Mouse (Mus musculus) heart, embryonic 16.5 days (tissue): Measurements from ENCODE around the gene Rbfox2. TPM values are rescaled to one million over a fixed set of nuclear protein-coding genes. Genes with fewer than 3 reads are reported as not detected.

Experiments used
- ATAC-seq: fragments of 200-750 bp; cut with Nextera tagmentation; replicated peaks from 2 replicates; pipeline ENCODE4 v1.8.0; 2017; ENCODE audit warnings: moderate number of reproducible peaks; ENCODE audit not compliant: insufficient read depth, low FRiP score; ENCODE audit errors: extremely low read depth
- H3K27ac ChIP-seq: fragments of 300-500 bp; sonication (generic); 2 replicates; pipeline ENCODE4 v1.5.1; 2014; ENCODE audit warnings: mild to moderate bottlenecking, low read length, control low read depth, moderate library complexity
- H3K27me3 ChIP-seq: fragments of 300-500 bp; sonication (generic); 2 replicates; pipeline ENCODE4 v1.6.1; 2014; ENCODE audit warnings: low read length, mixed read lengths; ENCODE audit not compliant: control insufficient read depth, insufficient read depth
- H3K36me3 ChIP-seq: fragments of 300-500 bp; sonication (generic); 2 replicates; pipeline ENCODE4 v1.6.1; 2014; ENCODE audit not compliant: control insufficient read depth, insufficient read depth
- H3K4me1 ChIP-seq: fragments of 300-500 bp; sonication (generic); 2 replicates; pipeline ENCODE4 v1.6.1; 2014; ENCODE audit warnings: low read length, mixed read lengths; ENCODE audit not compliant: control insufficient read depth, insufficient read depth
- H3K4me2 ChIP-seq: fragments of 300-500 bp; sonication (generic); 2 replicates; pipeline ENCODE4 v1.6.1; 2014; ENCODE audit warnings: low read depth, mild to moderate bottlenecking, control low read depth, low read length
- H3K4me3 ChIP-seq: fragments of 300-500 bp; sonication (generic); 2 replicates; pipeline ENCODE4 v1.5.1; 2014; ENCODE audit warnings: mild to moderate bottlenecking, control low read depth, low read length
- H3K9ac ChIP-seq: fragments of 300-500 bp; sonication (generic); 2 replicates; pipeline ENCODE4 v1.6.1; 2014; ENCODE audit warnings: low read length, control low read depth
- H3K9me3 ChIP-seq: fragments of 300-500 bp; sonication (generic); replicated peaks from 2 replicates; pipeline ENCODE4 v1.6.1; 2016; ENCODE audit warnings: low read length; ENCODE audit not compliant: control insufficient read depth
- WGBS: fragments of 180-500 bp; shearing (Covaris S2); extraction: QIAGEN DNeasy Blood & Tissue Kit; methylation state at CpG from one replicate; pipeline ENCODE4 v1.1.7; 2014; 5-methylcytosine and 5-hydroxymethylcytosine counted together
- polyA plus RNA-seq: library from polyadenylated mRNA; unstranded; fragments of >200 nt; fragmentation: Nextera tagmentation; extraction: Ambion mirVana; gene quantifications from 2 replicates; pipeline ENCODE4 v1.2.1, GENCODE M21; 2015

The Rbfox2 gene
- polyA plus RNA-seq, 1 experiment from 2014 or later = 61.8 TPM

DNA sequence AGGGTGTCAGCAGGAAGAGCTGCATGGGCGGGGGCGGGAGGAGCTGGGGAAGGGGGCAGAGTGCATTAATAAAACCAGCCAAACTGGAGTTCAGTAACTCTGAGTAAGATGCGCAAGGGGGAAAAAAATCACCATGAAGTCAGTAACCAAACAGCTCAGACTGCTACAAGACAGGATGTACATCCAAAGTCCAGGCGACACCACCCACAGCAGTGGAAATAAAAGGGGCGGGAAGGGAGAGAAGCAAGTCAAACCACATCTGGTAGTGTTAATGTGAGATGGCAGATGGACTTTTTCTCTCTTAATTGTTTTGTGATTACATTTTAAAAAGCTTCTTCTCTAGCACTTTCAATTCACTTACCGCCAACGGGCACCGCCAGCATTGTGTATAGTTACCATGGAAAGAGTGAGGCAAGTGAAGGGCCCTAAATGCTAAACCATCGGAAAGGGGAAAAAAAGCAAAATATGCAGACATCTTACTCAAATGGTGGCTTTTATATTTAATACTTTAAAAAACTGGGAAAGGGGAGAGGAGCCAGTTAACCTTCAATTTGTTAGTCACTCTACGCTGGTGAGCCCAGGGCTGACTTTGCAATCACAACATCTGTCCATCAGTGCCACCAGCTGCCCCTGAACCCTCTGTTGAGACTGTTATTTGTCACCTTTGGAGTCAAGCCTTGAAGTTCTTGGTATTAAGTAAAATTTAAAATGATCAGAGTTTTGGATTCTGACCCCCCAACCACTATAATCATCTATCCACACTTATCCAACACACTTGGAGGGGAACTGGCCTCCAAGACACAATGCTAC, 202.2 kb downstream of the Rbfox2 start:
- no peak overlapping the region for H3K27ac ChIP-seq
- 81% methylated on average over 10 of the region's 10 CpGs for WGBS
- no peak for ATAC-seq
- peaks cover 18% of the 10 kb centered on the region; the same call in 1 of the 2 replicates for H3K36me3 ChIP-seq
- H3K4me2 ChIP-seq = no peak overlapping the region
- H3K4me1 ChIP-seq = peaks cover 16% of the 10 kb centered on the region
- H3K9me3 ChIP-seq = no peaks in the 10 kb centered on the region
- H3K9ac ChIP-seq = no peak overlapping the region
- H3K4me3 ChIP-seq = no peak overlapping the region
- no peaks in the 10 kb centered on the region for H3K27me3 ChIP-seq

GRCm38 (mm10) chr15:77102685-77103084, 204.1 kb downstream of the Rbfox2 start:
- ATAC-seq = no peak
- 84% methylated on average over 5 of the region's 5 CpGs for WGBS
- H3K4me3 ChIP-seq = no peak overlapping the region
- no peak overlapping the region for H3K4me2 ChIP-seq
- no peak overlapping the region for H3K27ac ChIP-seq
- H3K4me1 ChIP-seq = peaks cover 10% of the 10 kb centered on the region
- H3K9me3 ChIP-seq = no peaks in the 10 kb centered on the region
- H3K9ac ChIP-seq = no peak overlapping the region
- peaks cover 18% of the 10 kb centered on the region for H3K36me3 ChIP-seq
- no peaks in the 10 kb centered on the region for H3K27me3 ChIP-seq

- ATAC-seq = no peak
- 65% methylated on average over 3 of the region's 3 CpGs for WGBS
Measured at GRCm38 (mm10) chr15:77099756-77100155, 207.0 kb downstream of the Rbfox2 start.

GRCm38 (mm10) chr15:77097358-77097757, 209.4 kb downstream of the Rbfox2 start:
- 84% methylated on average over 6 of the region's 6 CpGs for WGBS
- no peaks in the 10 kb centered on the region for H3K9me3 ChIP-seq
- no peaks in the 10 kb centered on the region for H3K27me3 ChIP-seq
- no peak overlapping the region for H3K4me2 ChIP-seq
- no peak overlapping the region for H3K9ac ChIP-seq
- H3K36me3 ChIP-seq = peaks cover 28% of the 10 kb centered on the region
- H3K27ac ChIP-seq = no peak overlapping the region
- no peak for ATAC-seq
- H3K4me3 ChIP-seq = no peak overlapping the region
- H3K4me1 ChIP-seq = no peaks in the 10 kb centered on the region

More at GRCm38 (mm10) chr15:77099756-77100155, 207.0 kb downstream of the Rbfox2 start:
- Histone ChIP-seq H3K4me1 (no peaks in the 10 kb centered on the region), H3K9me3 (no peaks in the 10 kb centered on the region), H3K27ac (no peak overlapping the region), H3K36me3 (peaks cover 27% of the 10 kb centered on the region), H3K4me3 (no peak overlapping the region), H3K4me2 (no peak overlapping the region), H3K9ac (no peak overlapping the region), H3K27me3 (no peaks in the 10 kb centered on the region)

DNA sequence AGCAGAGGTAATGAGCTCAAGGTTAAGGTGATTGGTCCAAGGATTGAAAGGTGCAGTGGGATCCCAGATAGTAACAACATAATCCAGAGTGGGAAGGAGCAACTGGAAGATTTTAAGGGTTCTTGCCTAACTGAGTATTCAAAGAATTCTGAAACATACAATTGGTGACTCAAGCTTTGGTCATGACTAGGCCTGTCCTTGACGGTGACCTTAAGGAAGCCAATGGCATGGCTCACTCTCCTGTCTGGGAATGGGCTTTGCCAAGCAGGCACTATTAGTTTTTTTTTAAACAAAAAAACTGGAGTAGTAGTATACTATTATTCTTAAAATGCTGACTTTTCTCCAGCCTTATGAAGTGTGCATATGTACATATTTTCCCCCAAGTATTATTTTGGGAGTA, 211.6 kb downstream of the Rbfox2 start:
- ATAC-seq = no peak
- no peak overlapping the region for H3K4me3 ChIP-seq
- H3K9me3 ChIP-seq = no peaks in the 10 kb centered on the region
- no peaks in the 10 kb centered on the region for H3K27me3 ChIP-seq
- H3K4me2 ChIP-seq = no peak overlapping the region
- 94% methylated on average over 1 of the region's 1 CpGs for WGBS
- H3K9ac ChIP-seq = no peak overlapping the region
- H3K4me1 ChIP-seq = peaks cover 6% of the 10 kb centered on the region; the same call in 1 of the 2 replicates
- no peak overlapping the region for H3K27ac ChIP-seq
- H3K36me3 ChIP-seq = peaks cover 22% of the 10 kb centered on the region

DNA sequence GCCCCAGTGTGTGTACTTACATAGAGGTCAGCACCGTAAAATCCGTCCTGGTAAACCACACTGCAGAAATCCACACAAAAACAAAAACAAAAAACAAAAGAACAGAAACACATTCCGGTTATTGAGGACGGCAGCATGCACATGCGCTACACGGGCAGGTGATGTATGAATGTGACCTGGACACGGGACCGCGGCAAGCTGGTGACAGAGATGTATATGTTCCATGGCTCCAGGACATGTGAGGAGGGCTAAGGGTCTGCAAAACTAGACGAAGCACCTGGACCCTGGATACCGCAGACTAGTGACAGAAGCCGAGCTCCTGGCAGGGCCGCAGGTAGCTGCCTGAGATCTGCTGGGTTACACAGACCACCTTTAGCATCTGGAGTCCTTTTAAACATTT, 212.4 kb downstream of the Rbfox2 start:
- no peak for ATAC-seq
- Histone ChIP-seq H3K9me3 (no peaks in the 10 kb centered on the region), H3K27ac (no peak overlapping the region), H3K4me3 (no peak overlapping the region), H3K9ac (no peak overlapping the region), H3K27me3 (no peaks in the 10 kb centered on the region), H3K4me1 (peaks cover 14% of the 10 kb centered on the region), H3K4me2 (no peak overlapping the region), H3K36me3 (peaks cover 22% of the 10 kb centered on the region)
- 92% methylated on average over 13 of the region's 13 CpGs for WGBS

DNA sequence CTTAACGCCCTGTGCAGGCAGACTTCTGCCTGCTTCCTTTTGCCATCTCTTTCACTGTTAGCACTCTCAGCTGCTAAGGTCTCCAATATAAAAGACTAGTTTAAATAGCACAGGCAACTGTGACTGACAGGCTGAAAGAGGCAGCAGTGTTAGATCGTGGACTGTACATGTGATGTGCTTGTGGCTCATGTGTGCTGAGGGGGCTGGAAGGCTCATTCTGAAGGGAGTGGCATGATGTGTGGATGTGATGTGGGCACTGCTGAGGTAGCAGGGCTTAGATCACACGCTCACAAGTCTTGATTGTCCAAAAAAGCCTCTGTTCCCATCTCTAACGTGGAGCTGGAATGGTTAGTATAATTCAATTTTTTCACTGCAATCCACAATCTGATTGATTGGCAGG, 215.4 kb downstream of the Rbfox2 start:
- peaks cover 21% of the 10 kb centered on the region for H3K4me1 ChIP-seq
- 74% methylated on average over 4 of the region's 4 CpGs for WGBS
- H3K4me2 ChIP-seq = no peak overlapping the region
- no peak overlapping the region for H3K9ac ChIP-seq
- H3K36me3 ChIP-seq = peaks cover 16% of the 10 kb centered on the region; the same call in 1 of the 2 replicates
- no peak overlapping the region for H3K27ac ChIP-seq
- H3K9me3 ChIP-seq = no peaks in the 10 kb centered on the region
- no peaks in the 10 kb centered on the region for H3K27me3 ChIP-seq
- no peak overlapping the region for H3K4me3 ChIP-seq
- ATAC-seq = no peak

DNA sequence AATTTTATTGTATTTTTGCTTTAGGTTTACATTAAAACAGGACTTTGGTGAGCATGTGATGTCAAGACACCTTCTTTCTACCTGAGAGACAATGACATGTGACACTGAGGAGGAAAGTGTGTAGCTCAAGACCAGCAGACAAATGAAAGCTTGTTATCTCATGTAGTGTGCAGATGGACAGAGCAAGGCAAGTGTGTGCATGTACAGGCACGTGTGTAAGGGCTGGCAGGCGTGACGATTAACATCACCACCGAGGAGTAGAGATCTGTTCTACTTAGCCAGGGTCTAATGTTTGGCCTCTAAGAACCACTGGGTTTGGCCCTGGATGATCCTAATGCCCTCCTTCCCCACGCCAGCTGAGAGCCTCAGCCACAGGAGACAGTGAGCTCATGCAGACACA, 216.3 kb downstream of the Rbfox2 start:
- no peak overlapping the region for H3K27ac ChIP-seq
- H3K4me3 ChIP-seq = no peak overlapping the region
- H3K9ac ChIP-seq = no peak overlapping the region
- H3K36me3 ChIP-seq = peaks cover 13% of the 10 kb centered on the region; the same call in 1 of the 2 replicates
- no peaks in the 10 kb centered on the region for H3K9me3 ChIP-seq
- H3K27me3 ChIP-seq = no peaks in the 10 kb centered on the region
- peaks cover 27% of the 10 kb centered on the region for H3K4me1 ChIP-seq
- no peak overlapping the region for H3K4me2 ChIP-seq
- no peak for ATAC-seq
- 74% methylated on average over 5 of the region's 5 CpGs for WGBS

GRCm38 (mm10) chr15:77089249-77089648, 217.6 kb downstream of the Rbfox2 start:
- H3K36me3 ChIP-seq = peaks cover 16% of the 10 kb centered on the region
- no peak for ATAC-seq
- peaks cover 31% of the 10 kb centered on the region for H3K4me1 ChIP-seq
- WGBS = 66% methylated on average over 11 of the region's 11 CpGs
- no peak overlapping the region for H3K4me2 ChIP-seq
- H3K9me3 ChIP-seq = no peaks in the 10 kb centered on the region
- no peak overlapping the region for H3K9ac ChIP-seq
- no peak overlapping the region for H3K4me3 ChIP-seq
- H3K27ac ChIP-seq = no peak overlapping the region
- no peaks in the 10 kb centered on the region for H3K27me3 ChIP-seq
